Mouse (Mus musculus): ENCODE measurements around the gene Gm10322.

The Gm10322 gene

GRCm38 (mm10) chr10:59602891-59603290 lies 13.0 kb upstream of the Gm10322 start:
- DNase-seq, result no peak

GRCm38 (mm10) chr10:59603843-59604242 lies 12.0 kb upstream of the Gm10322 start:
- peak; percentile 48 for DNase-seq

- DNase-seq, result no peak
Measured at GRCm38 (mm10) chr10:59604879-59605464, 10.9 kb upstream of the Gm10322 start.

- DNase-seq, result no peak
Measured at GRCm38 (mm10) chr10:59613276-59613675, 2.6 kb upstream of the Gm10322 start.

GRCm38 (mm10) chr10:59614141-59614540 lies 1.7 kb upstream of the Gm10322 start:
- no peak for DNase-seq

GRCm38 (mm10) chr10:59615411-59615810 lies 452 bp upstream of the Gm10322 start:
- DNase-seq, result peak; percentile 23

- DNase-seq, result peak; percentile 97
Measured at GRCm38 (mm10) chr10:59616522-59616921, 659 bp downstream of the Gm10322 start, which contains the start of gene Mcu. Gene Mcu (minus strand): TSS chr10:59616692.

GRCm38 (mm10) chr10:59617776-59618175 lies 1.9 kb downstream of the Gm10322 start:
- no peak for DNase-seq

GRCm38 (mm10) chr10:59621355-59621754 lies 5.5 kb downstream of the Gm10322 start:
- DNase-seq, result no peak

GRCm38 (mm10) chr10:59623496-59623895 lies 7.6 kb downstream of the Gm10322 start:
- DNase-seq, result no peak

GRCm38 (mm10) chr10:59628641-59629505 lies 13.0 kb downstream of the Gm10322 start:
- peak; percentile 55 for DNase-seq

GRCm38 (mm10) chr10:59629506-59629782 lies 13.6 kb downstream of the Gm10322 start:
- no peak for DNase-seq

GRCm38 (mm10) chr10:59636048-59636447 lies 20.2 kb downstream of the Gm10322 start:
- no peak for DNase-seq

GRCm38 (mm10) chr10:59636751-59637533 lies 21.1 kb downstream of the Gm10322 start:
- no peak for DNase-seq

- DNase-seq, result no peak
Measured at GRCm38 (mm10) chr10:59637596-59638124, 21.8 kb downstream of the Gm10322 start.

GRCm38 (mm10) chr10:59638576-59638975 lies 22.7 kb downstream of the Gm10322 start:
- no peak for DNase-seq

GRCm38 (mm10) chr10:59642659-59643377 lies 27.0 kb downstream of the Gm10322 start:
- peak; percentile 25 for DNase-seq

GRCm38 (mm10) chr10:59643645-59644044 lies 27.8 kb downstream of the Gm10322 start:
- no peak for DNase-seq

GRCm38 (mm10) chr10:59644710-59645109 lies 28.8 kb downstream of the Gm10322 start:
- no peak for DNase-seq

- no peak for DNase-seq
Measured at GRCm38 (mm10) chr10:59645153-59645552, 29.3 kb downstream of the Gm10322 start.

- no peak for DNase-seq
Measured at GRCm38 (mm10) chr10:59646821-59647378, 31.0 kb downstream of the Gm10322 start.

- no peak for DNase-seq
Measured at GRCm38 (mm10) chr10:59656799-59657198, 40.9 kb downstream of the Gm10322 start.

All from retina, postnatal 1 day (tissue).